Mouse (Mus musculus) kidney, postnatal 0 days (tissue): ENCODE measurements at regions not wholly inside any gene's neighbourhood (a gene's known extent, or its start where the extent isn't known, plus 50 kb on each side); places are given as distances from the start of the nearest gene placed in this dataset.

Experiments used
- ATAC-seq: fragments of 200-750 bp; cut with Nextera tagmentation; replicated peaks from 2 replicates; pipeline ENCODE4 v1.8.0; 2017; ENCODE audit warnings: low read depth, moderate number of reproducible peaks, moderate TSS enrichment, moderate library complexity; ENCODE audit not compliant: low FRiP score
- DNase-seq: peaks from one replicate; pipeline ENCODE4 v3.0.0-alpha.2; 2016; ENCODE audit warnings: low spot score
- H3K27ac ChIP-seq: fragments of 300-500 bp; sonication (generic); 2 replicates; pipeline ENCODE4 v1.5.1; 2014; ENCODE audit warnings: mild to moderate bottlenecking
- H3K27me3 ChIP-seq: fragments of 300-500 bp; sonication (generic); 2 replicates; pipeline ENCODE4 v1.6.1; 2014; ENCODE audit warnings: low read length, mixed read lengths; ENCODE audit not compliant: insufficient read depth
- H3K36me3 ChIP-seq: fragments of 300-500 bp; sonication (generic); 2 replicates; pipeline ENCODE4 v1.6.1; 2014; ENCODE audit warnings: low read length, mixed read lengths; ENCODE audit not compliant: insufficient read depth
- H3K4me1 ChIP-seq: fragments of 300-500 bp; sonication (generic); replicated peaks from 2 replicates; pipeline ENCODE4 v1.6.1; 2014; ENCODE audit warnings: antibody characterized with exemption, low read length, mixed read lengths; ENCODE audit not compliant: insufficient read depth
- H3K4me2 ChIP-seq: fragments of 300-500 bp; sonication (generic); 2 replicates; pipeline ENCODE4 v1.6.1; 2014; ENCODE audit warnings: mild to moderate bottlenecking, low read length, moderate library complexity, mixed read lengths
- H3K4me3 ChIP-seq: fragments of 300-500 bp; sonication (generic); replicated peaks from 2 replicates; pipeline ENCODE4 v1.5.1; 2014; ENCODE audit warnings: low read depth, low read length
- H3K9ac ChIP-seq: fragments of 300-500 bp; sonication (generic); 2 replicates; pipeline ENCODE4 v1.6.1; 2014; ENCODE audit warnings: low read depth, low read length
- H3K9me3 ChIP-seq: fragments of 300-500 bp; sonication (generic); replicated peaks from 2 replicates; pipeline ENCODE4 v1.6.1; 2016; ENCODE audit warnings: low read length, inconsistent platforms, mixed read lengths
- CTCF ChIP-seq: IDR thresholded peaks from 2 replicates; pipeline ENCODE4 v1.5.1; 2016; ENCODE audit warnings: antibody characterized with exemption, low read depth, mild to moderate bottlenecking, moderate library complexity
- WGBS: fragments of 180-500 bp; shearing (Covaris S2); extraction: QIAGEN DNeasy Blood & Tissue Kit; methylation state at CpG from one replicate; pipeline ENCODE4 v1.1.7; 2014; 5-methylcytosine and 5-hydroxymethylcytosine counted together

- Histone ChIP-seq H3K9ac (no peak overlapping the region), H3K4me2 (no peak overlapping the region), H3K27ac (no peak overlapping the region), H3K4me1 (no peaks in the 10 kb centered on the region), H3K4me3 (no peak overlapping the region), H3K36me3 (no peaks in the 10 kb centered on the region), H3K27me3 (no peaks in the 10 kb centered on the region), H3K9me3 (no peaks in the 10 kb centered on the region)
- WGBS: 75% methylated on average over 3 of the region's 3 CpGs
- no peak for TF ChIP-seq CTCF
- ATAC-seq (no peak), DNase-seq (no peak)
These were observed 708.5 kb upstream of the Pfkp start for GRCm38 (mm10) chr13:7357071-7357470.

- no peak for TF ChIP-seq CTCF
- Histone ChIP-seq H3K4me2 (no peak overlapping the region), H3K4me3 (no peak overlapping the region), H3K4me1 (no peaks in the 10 kb centered on the region), H3K9me3 (no peaks in the 10 kb centered on the region), H3K36me3 (no peaks in the 10 kb centered on the region), H3K9ac (no peak overlapping the region), H3K27me3 (no peaks in the 10 kb centered on the region), H3K27ac (no peak overlapping the region)
- ATAC-seq (no peak), DNase-seq (no peak)
- WGBS: 50% methylated on average over 8 of the region's 8 CpGs
These were observed 725.0 kb upstream of the Pfkp start for GRCm38 (mm10) chr13:7373559-7373958.

DNA sequence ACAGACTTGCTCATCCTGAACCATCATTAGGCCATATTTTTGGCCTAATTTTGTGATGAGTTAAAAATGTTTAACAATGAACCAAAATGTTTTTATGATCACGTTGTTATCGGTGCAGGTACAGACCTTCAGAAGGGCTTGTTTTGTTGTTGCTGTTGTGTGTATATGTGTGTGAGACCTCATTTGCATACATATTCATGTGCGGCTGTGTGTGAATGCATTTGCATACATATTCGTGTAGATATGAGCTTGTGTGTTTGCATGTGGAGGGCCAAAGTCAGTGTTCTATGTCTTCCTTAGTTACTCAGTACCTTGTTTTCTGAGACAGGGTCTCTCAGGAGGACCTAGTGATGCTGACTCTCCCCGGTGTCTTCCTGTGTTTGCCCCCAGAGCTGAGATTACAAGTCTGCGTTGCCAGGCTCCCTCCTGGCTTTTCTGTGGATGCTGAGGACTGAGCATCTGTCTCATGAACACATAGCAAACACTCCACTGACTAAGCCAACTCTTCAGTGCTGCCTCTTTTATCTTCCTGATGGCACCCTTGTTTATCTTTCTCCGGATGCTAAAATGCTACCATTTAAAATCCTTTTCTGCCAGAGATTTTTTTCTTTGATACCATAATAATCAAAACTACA is 726.5 kb upstream of the Pfkp start:
- Histone ChIP-seq H3K27ac (no peak overlapping the region), H3K36me3 (no peaks in the 10 kb centered on the region), H3K9ac (no peak overlapping the region), H3K4me2 (no peak overlapping the region), H3K27me3 (no peaks in the 10 kb centered on the region), H3K4me3 (no peak overlapping the region), H3K9me3 (no peaks in the 10 kb centered on the region), H3K4me1 (no peaks in the 10 kb centered on the region)
- ATAC-seq (no peak), DNase-seq (no peak)
- no peak for TF ChIP-seq CTCF
- 83% methylated on average over 7 of the region's 7 CpGs for WGBS

DNA sequence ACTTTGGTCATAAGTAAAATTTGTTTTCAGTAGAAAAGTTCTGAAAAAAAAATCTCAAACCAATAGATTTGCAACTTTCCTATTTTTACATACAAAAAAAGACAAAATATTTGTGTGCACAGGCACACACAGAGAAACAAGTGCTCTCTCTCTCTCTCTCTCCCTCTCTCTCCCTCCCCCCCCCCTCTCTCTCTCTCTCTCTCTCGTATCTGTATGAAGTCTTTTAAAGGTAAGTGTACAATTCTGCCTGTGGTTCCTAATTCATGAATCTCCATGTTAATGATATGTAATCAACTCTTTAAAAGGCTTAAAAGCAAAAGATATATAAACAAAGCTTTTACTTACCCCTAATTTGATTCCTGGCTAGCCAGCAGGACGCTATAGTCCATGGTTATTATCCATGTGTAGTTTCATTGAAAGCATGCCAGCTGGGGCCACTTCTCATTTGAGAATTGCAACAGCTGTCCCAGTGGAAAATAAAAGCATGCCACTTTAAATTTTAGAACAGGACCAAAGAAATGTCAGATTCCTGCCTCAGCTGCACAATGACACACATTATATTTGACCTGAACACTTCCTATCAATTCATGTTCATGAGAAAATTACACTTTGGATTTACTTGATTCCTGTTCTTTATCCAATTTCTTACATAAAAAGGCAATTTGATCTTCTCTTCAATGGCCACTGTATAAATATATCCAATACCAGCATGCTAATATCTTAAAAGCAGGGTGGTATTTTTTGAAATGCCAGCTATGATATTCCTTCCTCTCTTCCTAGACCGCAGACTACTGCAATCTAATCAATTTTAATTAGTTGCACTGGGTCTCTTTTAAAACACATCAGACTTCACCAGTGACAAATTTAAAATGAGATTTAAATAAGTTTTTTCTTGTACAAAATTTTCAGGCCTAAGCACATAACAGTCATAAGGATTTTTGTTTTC is 766.0 kb upstream of the Pfkp start:
- no peaks in the 10 kb centered on the region for H3K9me3 ChIP-seq
- no peaks in the 10 kb centered on the region for H3K4me1 ChIP-seq
- no peak overlapping the region for H3K9ac ChIP-seq
- no peaks in the 10 kb centered on the region for H3K36me3 ChIP-seq
- no peak overlapping the region for H3K27ac ChIP-seq
- no peak for DNase-seq
- no peak for TF ChIP-seq CTCF
- no peak for ATAC-seq
- no peak overlapping the region for H3K4me3 ChIP-seq
- no peak overlapping the region for H3K4me2 ChIP-seq
- no peaks in the 10 kb centered on the region for H3K27me3 ChIP-seq
- WGBS: 78% methylated on average over 3 of the region's 3 CpGs

GRCm38 (mm10) chr13:7427750-7428149 is 774.9 kb upstream of the Adarb2 start:
- H3K36me3 ChIP-seq: no peaks in the 10 kb centered on the region
- ATAC-seq (no peak), DNase-seq (no peak)
- no peak for TF ChIP-seq CTCF
- H3K9ac ChIP-seq: no peak overlapping the region
- no peaks in the 10 kb centered on the region for H3K9me3 ChIP-seq
- H3K4me3 ChIP-seq: no peak overlapping the region
- no peaks in the 10 kb centered on the region for H3K27me3 ChIP-seq
- no peak overlapping the region for H3K4me2 ChIP-seq
- no peak overlapping the region for H3K27ac ChIP-seq
- no peaks in the 10 kb centered on the region for H3K4me1 ChIP-seq

GRCm38 (mm10) chr13:7429271-7429670 is 773.4 kb upstream of the Adarb2 start:
- Histone ChIP-seq H3K4me3 (no peak overlapping the region), H3K9ac (no peak overlapping the region), H3K9me3 (no peaks in the 10 kb centered on the region), H3K27ac (no peak overlapping the region), H3K4me2 (no peak overlapping the region), H3K27me3 (no peaks in the 10 kb centered on the region), H3K36me3 (no peaks in the 10 kb centered on the region), H3K4me1 (no peaks in the 10 kb centered on the region)
- ATAC-seq (no peak), DNase-seq (no peak)
- 86% methylated on average over 3 of the region's 3 CpGs for whole genome bisulfite sequencing
- TF ChIP-seq CTCF: no peak
